9 mouse cellular contexts compared by ENCODE assay signal in genomic region chr8:104171050-104171620, GRCm38 (mm10). TPM values are rescaled to one million over a fixed set of nuclear protein-coding genes. Genes with fewer than 3 reads are reported as not detected.
A peak's percentile ranks its signal among the peaks of the same experiment; 100 is the strongest.
DNase-seq lines count a peak whose midpoint lies in the region; ATAC-seq and TF ChIP-seq lines count a peak whose summit lies in the region.
"Had no signal": no experiment of that assay in that cellular context is flagged by ENCODE, and none has a peak within 500 bp of the region (broad histone marks: within the 10 kb centered on the region; RNA-seq: fewer than 3 reads in every experiment).

No protein-coding gene starts in this region.

- H3K4me3 ChIP-seq in kidney, embryonic 15.5 days (replicated peaks) = peak overlapping the region; percentile 64
- H3K4me3 ChIP-seq in embryonic facial prominence, embryonic 11.5 days (ENCODE audit: low read depth, low read length) = peak overlapping the region; percentile 66
- H3K4me3 ChIP-seq in hindbrain, postnatal 0 days (ENCODE audit: low read length) = peak overlapping the region; percentile 67
- H3K4me3 ChIP-seq in midbrain, postnatal 0 days (ENCODE audit: low read depth, low read length) = peak overlapping the region; percentile 69

- no peak for ATAC-seq in kidney, embryonic 15.5 days (replicated peaks; ENCODE audit: low FRiP score)
- ATAC-seq in embryonic facial prominence, embryonic 11.5 days (replicated peaks; ENCODE audit: insufficient number of reproducible peaks, low FRiP score, low TSS enrichment, low read depth) = 0 out of 2 replicates have a peak, but pooled peaks have one; percentile 2
- peak; percentile 27 for ATAC-seq in hindbrain, postnatal 0 days
- ATAC-seq in midbrain, postnatal 0 days (ENCODE audit: low FRiP score) = no peak; the same call in 1 of the 2 replicates

- H3K9me3 ChIP-seq in kidney, embryonic 15.5 days (replicated peaks) = no peaks in the 10 kb centered on the region
- H3K9me3 ChIP-seq in embryonic facial prominence, embryonic 11.5 days (replicated peaks; ENCODE audit: control insufficient read depth, low read length) = no peaks in the 10 kb centered on the region; the same call in 1 of the 2 replicates
- no peaks in the 10 kb centered on the region for H3K9me3 ChIP-seq in hindbrain, postnatal 0 days (ENCODE audit: low read length)
- no peaks in the 10 kb centered on the region for H3K9me3 ChIP-seq in midbrain, postnatal 0 days (ENCODE audit: low read length)

- peaks cover 12% of the 10 kb centered on the region for H3K4me1 ChIP-seq in kidney, embryonic 15.5 days
- H3K4me1 ChIP-seq in embryonic facial prominence, embryonic 11.5 days (ENCODE audit: control insufficient read depth, insufficient read depth, low read length) = no peaks in the 10 kb centered on the region; the same call in 1 of the 2 replicates
- H3K4me1 ChIP-seq in hindbrain, postnatal 0 days (ENCODE audit: insufficient read depth, low read length) = no peaks in the 10 kb centered on the region; the same call in 1 of the 2 replicates
- no peaks in the 10 kb centered on the region for H3K4me1 ChIP-seq in midbrain, postnatal 0 days (ENCODE audit: insufficient read depth, low read length)

- peak overlapping the region; percentile 63 for H3K9ac ChIP-seq in kidney, embryonic 15.5 days
- peak overlapping the region; percentile 71 for H3K9ac ChIP-seq in embryonic facial prominence, embryonic 11.5 days (replicated peaks; ENCODE audit: low read length)
- peak overlapping the region; percentile 90 for H3K9ac ChIP-seq in hindbrain, postnatal 0 days (replicated peaks; ENCODE audit: low read length)
- peak overlapping the region; percentile 94 for H3K9ac ChIP-seq in midbrain, postnatal 0 days (replicated peaks; ENCODE audit: low read length, poor library complexity, severe bottlenecking)

- H3K27me3 ChIP-seq in kidney, embryonic 15.5 days = peaks cover 54% of the 10 kb centered on the region
- peaks cover 37% of the 10 kb centered on the region for H3K27me3 ChIP-seq in embryonic facial prominence, embryonic 11.5 days (ENCODE audit: control insufficient read depth, insufficient read depth, low read length)
- H3K27me3 ChIP-seq in hindbrain, postnatal 0 days (ENCODE audit: insufficient read depth, low read length) = no peaks in the 10 kb centered on the region
- no peaks in the 10 kb centered on the region for H3K27me3 ChIP-seq in midbrain, postnatal 0 days (ENCODE audit: insufficient read depth, low read length)

- no peak for DNase-seq in kidney, adult 8-10 months
- DNase-seq in embryonic facial prominence, embryonic 11.5 days (ENCODE audit: low spot score) = no peak
- no peak for DNase-seq in hindbrain, postnatal 0 days (ENCODE audit: low spot score)
- no peak for DNase-seq in midbrain, postnatal 0 days (ENCODE audit: low spot score)
- DNase-seq in thymus, postnatal 14 days = no peak
- no peak for DNase-seq in T-cell, adult 2 months (ENCODE audit: low spot score)
- no peak for DNase-seq in gastrocnemius, postnatal 25 days

- H3K4me2 ChIP-seq in kidney, embryonic 15.5 days = peak overlapping the region; percentile 99
- peak overlapping the region; percentile 99 for H3K4me2 ChIP-seq in embryonic facial prominence, embryonic 11.5 days (ENCODE audit: low read depth, low read length)
- peak overlapping the region; percentile 92 for H3K4me2 ChIP-seq in hindbrain, postnatal 0 days (ENCODE audit: low read depth, low read length)
- H3K4me2 ChIP-seq in midbrain, postnatal 0 days (ENCODE audit: low read depth, low read length, poor library complexity, severe bottlenecking) = peak overlapping the region; percentile 92

- no peaks in the 10 kb centered on the region for H3K36me3 ChIP-seq in kidney, embryonic 15.5 days
- no peaks in the 10 kb centered on the region for H3K36me3 ChIP-seq in embryonic facial prominence, embryonic 11.5 days (replicated peaks; ENCODE audit: control insufficient read depth, insufficient read depth, low read depth, low read length)
- no peaks in the 10 kb centered on the region for H3K36me3 ChIP-seq in hindbrain, postnatal 0 days (ENCODE audit: insufficient read depth, low read length)
- H3K36me3 ChIP-seq in midbrain, postnatal 0 days (ENCODE audit: insufficient read depth, low read length) = no peaks in the 10 kb centered on the region
- H3K36me3 ChIP-seq: G1E had no signal

- no peak for TF ChIP-seq CTCF in hindbrain, postnatal 0 days (IDR thresholded peaks at IDR 0.05; ENCODE audit: low read depth)
- TF ChIP-seq CTCF in midbrain, postnatal 0 days (IDR thresholded peaks at IDR 0.05) = no peak

- H3K27ac ChIP-seq in kidney, embryonic 15.5 days = no peak overlapping the region
- no peak overlapping the region for H3K27ac ChIP-seq in embryonic facial prominence, embryonic 11.5 days (replicated peaks; ENCODE audit: low read depth, low read length)
- peak overlapping the region; percentile 51; the same call in 1 of the 2 replicates for H3K27ac ChIP-seq in hindbrain, postnatal 0 days
- H3K27ac ChIP-seq in midbrain, postnatal 0 days (ENCODE audit: low read depth, low read length) = peak overlapping the region; percentile 55; the same call in 1 of the 2 replicates

- 5% methylated on average over 30 of the region's 32 CpGs for WGBS in kidney, embryonic 15.5 days
- 7% methylated on average over 20 of the region's 32 CpGs for WGBS in embryonic facial prominence, embryonic 11.5 days
- WGBS in hindbrain, postnatal 0 days = 5% methylated on average over 24 of the region's 32 CpGs
- WGBS in midbrain, postnatal 0 days = 4% methylated on average over 28 of the region's 32 CpGs

RNA-seq across cellular contexts. Expression of gene Bean1, which starts 0.9 kb away (rescaled TPM):
- polyA plus RNA-seq in kidney, embryonic 15.5 days (2015; fragmentation: Nextera tagmentation; extraction: Ambion mirVana) = 2.1 and 2.4 TPM in 2 replicates
- 0.62 and 0.81 TPM in 2 replicates for polyA plus RNA-seq in embryonic facial prominence, embryonic 11.5 days (2014; fragmentation: Nextera tagmentation; extraction: Ambion mirVana)
- total RNA-seq in hindbrain, postnatal 0 days (2014; rRNA removed) = 32.5 and 33.3 TPM in 2 replicates
- 8.3 and 9.2 TPM in 2 replicates for polyA plus RNA-seq in hindbrain, postnatal 0 days (2015; fragmentation: Nextera tagmentation; extraction: Ambion mirVana)
- 30.6 and 34.9 TPM in 2 replicates for total RNA-seq in midbrain, postnatal 0 days (2014; rRNA removed)
- polyA plus RNA-seq in midbrain, postnatal 0 days (2015; fragmentation: Nextera tagmentation; extraction: Ambion mirVana) = 10.9 and 11.4 TPM in 2 replicates
- total RNA-seq in gastrocnemius, postnatal 25 days (2021) = under 1 TPM; 0.27 to 0.31 TPM
- total RNA-seq: G1E had no signal
- polyA plus RNA-seq: G1E had no signal

Comparison
In these comparisons a context has a peak if more than half of its experiments do, and no peak if none do; other contexts are left out.
1. ATAC-seq: peak in embryonic facial prominence, embryonic 11.5 days (single experiment) and hindbrain, postnatal 0 days (single experiment); none in kidney, embryonic 15.5 days (single experiment) and midbrain, postnatal 0 days (single experiment).
2. H3K27ac ChIP-seq: peak in hindbrain, postnatal 0 days (single experiment) and midbrain, postnatal 0 days (single experiment); none in kidney, embryonic 15.5 days (single experiment) and embryonic facial prominence, embryonic 11.5 days (single experiment).
3. Peak in every context shown above with its lines, with median percentiles within 50 percentile points of each other: H3K4me2 ChIP-seq, H3K4me3 ChIP-seq and H3K9ac ChIP-seq.